Mouse (Mus musculus): ENCODE results near the gene Slc43a3.
"Not testable (repeated sequence)": the region's sequence is repeated elsewhere in the genome, so short reads cannot be mapped to it uniquely, and the experiment has no call there.

The Slc43a3 gene

DNA sequence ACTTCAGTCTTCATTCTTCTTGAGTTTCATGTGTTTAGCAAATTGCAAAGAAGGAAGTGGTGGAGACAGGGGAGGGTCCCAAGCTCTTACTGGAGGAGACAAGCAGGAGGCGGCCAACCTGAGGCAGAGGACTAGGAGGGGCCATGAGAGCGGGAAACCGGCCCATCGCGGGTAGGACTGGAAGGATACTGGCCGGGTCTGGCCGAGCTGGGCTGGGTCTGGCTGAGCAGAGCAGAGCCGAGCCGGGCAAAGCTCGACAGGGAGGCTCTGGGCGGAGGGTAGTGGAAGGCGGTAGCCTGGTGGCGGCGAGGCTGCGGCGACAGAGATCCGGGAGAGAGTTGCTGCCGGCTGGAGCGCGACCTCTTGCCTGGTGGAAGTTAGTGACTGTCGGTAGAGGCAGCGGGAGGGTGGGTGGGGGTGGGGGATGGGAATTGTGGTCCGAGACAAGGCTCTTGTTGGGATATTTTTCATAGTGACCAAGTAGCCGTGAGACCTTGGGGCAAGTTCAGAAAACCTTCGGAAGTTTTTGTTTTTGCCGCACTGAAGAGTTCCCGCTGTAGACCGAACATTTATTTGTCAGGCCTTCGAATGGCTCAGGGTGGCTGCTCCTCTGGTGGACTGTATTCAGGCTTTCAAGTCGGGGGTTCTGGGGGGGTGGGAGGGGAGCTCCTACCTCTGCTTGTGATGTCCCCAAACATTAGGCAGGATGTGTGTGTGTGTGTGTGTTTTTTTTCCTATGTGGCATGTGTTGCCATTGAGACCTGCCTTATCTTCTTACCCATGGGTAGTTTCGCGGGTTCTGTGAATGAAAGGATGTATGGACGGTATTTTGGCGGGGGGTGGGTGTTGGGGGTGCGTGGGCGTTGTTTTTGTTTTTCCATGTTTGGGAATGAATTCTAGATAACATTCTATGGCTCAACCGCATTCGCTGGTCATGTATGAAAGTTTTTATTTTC, at the start of gene Slc43a3:
Gene Slc43a3, plus strand, starts transcription at position 106 of the 956 bp plus-strand sequence.
- DNase-seq (ENCODE audit: low read depth), result peak; percentile 70

- DNase-seq (ENCODE audit: low read depth), result no peak
Measured at GRCm38 (mm10) chr2:84886821-84887281, 49.5 kb upstream of the Slc43a3 start.

DNA sequence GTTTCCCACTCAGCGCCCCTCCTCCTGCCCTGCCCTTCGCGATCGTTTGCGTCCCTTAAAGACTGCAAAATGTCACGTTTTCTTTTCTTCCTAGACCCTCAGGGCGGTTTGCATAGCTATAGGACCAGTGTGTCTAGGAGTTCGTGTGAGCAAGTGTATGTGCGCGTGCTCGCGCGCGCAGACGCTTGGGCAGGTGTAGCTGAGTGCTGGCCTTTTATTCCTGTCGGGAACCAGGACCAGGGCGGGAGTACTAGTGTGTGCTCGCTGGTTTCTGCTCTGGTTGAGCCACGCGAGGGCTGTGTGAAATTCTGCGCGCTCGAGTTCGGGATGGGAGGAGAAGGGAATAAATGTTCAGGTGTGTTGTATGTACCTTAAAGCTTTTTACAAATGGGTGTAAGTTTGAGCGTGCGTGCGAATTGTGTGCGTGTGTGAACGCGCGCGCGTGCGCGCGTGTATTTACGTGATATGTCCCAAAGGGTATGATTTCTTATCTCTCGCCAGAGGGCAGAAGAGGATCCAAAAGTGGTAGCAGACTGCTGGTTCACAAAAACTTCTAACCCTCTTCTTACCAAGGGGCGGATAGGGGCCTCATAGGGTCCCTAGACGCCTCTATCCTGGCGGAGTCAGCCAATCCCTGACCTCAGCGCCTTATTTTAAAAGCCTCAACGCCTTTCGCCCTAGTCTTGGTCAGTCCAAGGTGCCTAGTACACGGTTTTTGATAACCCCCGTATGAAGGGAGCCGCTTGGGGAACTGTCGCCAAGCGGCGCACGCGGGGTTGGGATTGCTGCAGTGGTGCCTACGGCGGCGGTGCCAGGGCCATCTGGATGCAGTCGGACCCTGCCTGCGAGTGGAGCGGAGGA, 48.7 kb upstream of the Slc43a3 start:
- no peak for DNase-seq (ENCODE audit: low read depth)

DNA sequence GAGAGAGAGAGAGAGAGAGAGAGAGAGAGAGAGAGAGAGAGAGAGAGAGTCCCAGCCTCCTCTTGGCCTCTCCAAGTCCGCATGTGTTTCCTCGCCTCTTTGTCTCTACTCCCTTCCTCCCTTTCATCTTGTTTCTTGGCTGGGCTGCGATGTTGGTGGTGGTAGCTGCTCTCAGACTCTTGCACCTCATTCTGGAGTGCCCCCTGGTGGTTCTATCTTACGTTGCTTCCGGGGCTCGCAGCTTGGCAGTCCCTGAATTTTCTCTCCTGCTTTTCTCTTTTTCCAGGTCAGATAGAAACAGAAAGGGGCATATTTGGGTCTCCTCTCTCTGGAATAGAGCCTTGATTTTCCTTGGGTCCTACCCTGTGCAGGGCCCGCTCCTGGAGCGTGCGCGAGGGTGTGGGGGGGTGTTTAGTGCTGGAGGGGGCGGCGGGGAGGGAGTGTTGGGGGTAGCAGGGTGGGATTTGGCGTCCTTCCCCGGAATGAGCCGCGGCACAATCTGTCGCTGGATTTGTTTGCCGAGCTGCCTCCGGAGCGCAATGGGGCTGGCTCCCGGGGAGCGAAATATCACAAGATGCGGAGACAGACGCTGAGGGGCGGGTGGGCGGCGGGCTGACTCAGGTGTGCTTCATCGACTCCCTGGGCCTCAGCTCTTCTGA, 47.6 kb upstream of the Slc43a3 start:
- DNase-seq (ENCODE audit: low read depth), result peak; percentile 59

DNA sequence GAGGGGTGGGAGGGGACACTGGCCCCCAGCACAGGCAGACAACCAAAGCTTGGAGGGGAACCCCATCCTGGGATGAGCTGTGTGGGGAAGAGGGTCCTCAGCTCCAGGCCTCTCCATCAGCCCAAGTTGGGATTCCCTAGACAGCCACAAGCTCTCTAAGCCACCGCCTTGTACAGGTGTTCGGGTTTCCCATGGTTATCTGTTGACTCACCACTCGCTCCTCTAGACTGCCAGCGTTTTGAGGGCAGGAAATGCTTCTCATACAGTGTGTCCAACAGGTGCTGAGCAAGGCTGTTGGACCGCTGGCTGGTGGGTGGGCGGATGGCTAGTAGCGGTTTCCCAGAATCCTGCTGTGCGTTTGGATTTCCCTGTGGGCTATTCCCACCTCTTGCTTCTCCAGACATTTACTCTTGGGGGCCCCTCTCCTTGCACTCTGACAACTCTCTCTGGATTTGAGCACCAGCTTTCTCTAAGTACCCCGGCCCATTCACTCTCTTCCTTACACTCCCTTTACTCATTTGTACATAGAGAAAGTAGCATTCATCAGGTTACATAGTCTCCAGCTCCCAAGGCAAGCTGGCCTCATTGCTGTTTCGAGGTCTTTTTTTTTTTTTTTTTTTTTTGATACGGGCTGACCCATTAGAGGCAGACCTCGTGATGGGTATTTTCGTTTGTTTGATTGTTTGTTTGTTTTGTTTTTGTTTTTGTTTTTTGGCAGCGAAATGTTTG, 46.9 kb upstream of the Slc43a3 start:
- no peak for DNase-seq (ENCODE audit: low read depth)

DNA sequence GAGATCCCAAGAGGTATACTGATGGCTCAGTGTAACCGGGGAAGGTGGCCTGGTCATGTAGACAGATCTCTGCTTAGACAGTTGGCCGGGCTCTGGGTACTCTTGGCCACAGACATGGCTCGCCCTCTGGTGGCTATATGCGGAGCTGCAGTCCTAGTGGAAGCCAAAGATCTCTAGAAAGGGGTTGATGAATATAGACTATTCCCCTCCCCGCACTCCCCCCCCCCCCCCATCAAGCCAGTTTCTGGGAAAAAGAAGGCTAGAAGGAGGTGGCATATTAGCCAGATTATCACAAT, 46.4 kb upstream of the Slc43a3 start:
- peak; percentile 54 for DNase-seq (ENCODE audit: low read depth)

DNA sequence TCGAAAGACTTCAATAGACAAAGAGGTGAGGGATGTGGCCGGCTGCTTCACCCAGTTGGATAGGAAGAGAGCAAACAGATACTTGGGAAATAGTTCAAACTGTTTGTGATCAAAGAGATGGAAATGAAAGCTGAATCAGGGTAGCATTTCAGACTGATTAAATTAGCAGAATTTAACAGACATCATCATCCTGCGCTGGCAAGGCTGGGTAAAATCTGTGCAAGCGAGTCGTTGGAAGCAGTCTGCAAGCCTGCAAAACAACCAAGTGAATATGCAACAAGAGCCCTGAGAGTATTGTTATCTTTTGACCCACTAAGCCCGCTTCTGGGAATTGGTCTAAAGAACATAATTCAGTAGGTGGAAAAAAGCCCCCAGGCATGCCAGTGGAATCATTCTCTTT, 43.0 kb upstream of the Slc43a3 start:
- DNase-seq (ENCODE audit: low read depth), result no peak

GRCm38 (mm10) chr2:84895495-84896198, 40.7 kb upstream of the Slc43a3 start:
- no peak for DNase-seq (ENCODE audit: low read depth)

GRCm38 (mm10) chr2:84896686-84897085, 39.7 kb upstream of the Slc43a3 start:
- not testable (repeated sequence) for DNase-seq (ENCODE audit: low read depth)

DNA sequence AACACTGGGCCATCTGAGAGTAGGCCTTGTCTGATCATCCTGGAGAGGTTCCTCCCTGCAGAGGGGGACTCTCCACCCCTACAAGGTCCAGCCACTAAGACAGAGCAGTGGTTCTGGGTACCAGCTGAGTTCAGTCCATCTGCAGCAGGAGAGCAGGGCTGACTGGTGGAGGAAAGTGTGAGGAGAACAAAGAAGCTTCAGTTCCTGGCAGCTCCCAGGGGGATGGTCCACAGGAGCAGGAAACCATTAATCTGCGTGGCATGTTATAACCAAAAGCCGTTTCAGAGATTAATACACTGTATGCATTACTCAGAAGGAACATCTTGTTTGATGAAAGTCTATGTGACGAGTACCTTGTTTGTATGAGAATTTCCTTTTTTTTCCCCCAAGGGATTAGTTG, 23.7 kb upstream of the Slc43a3 start:
- DNase-seq (ENCODE audit: low read depth), result no peak

DNA sequence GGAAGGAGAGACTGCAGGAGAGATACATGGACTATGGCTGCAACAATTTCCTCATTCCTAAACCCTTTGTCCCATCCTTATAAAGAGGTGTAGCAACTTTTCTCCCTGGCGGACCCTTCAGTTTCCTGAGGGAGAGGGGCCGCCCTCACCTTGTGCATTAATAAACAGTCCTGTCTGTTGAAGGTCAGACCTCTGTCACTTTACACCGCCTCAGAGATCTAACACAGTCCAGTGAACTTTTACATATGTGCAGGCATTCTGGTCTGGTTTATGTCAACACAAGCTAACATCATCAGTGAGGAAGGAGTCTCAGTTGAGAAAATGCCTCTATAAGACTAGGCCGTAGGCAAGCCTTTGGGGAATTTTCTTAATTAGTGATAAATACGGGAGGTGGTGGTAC, 22.5 kb upstream of the Slc43a3 start:
- no peak for DNase-seq (ENCODE audit: low read depth)

DNA sequence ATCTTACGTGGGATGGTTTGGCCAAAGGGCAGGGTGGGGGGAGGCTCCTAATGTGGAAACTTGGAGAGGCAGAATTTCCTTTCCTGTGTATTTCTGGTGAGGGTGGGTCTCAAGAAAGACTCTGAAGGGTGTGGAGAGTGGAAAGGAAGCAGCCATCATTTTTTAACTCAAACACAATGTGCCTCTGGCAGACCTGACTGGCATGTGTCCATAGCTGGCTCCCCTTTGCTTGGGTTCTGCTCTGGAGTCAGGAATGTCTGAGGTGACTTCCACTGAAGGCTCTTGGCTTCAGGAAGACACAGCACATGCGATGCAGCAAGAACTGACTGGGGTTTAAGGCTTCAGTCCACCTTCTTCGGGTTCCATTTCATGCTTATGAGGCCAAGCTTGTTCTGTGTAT, 21.0 kb upstream of the Slc43a3 start:
- DNase-seq (ENCODE audit: low read depth), result no peak

DNA sequence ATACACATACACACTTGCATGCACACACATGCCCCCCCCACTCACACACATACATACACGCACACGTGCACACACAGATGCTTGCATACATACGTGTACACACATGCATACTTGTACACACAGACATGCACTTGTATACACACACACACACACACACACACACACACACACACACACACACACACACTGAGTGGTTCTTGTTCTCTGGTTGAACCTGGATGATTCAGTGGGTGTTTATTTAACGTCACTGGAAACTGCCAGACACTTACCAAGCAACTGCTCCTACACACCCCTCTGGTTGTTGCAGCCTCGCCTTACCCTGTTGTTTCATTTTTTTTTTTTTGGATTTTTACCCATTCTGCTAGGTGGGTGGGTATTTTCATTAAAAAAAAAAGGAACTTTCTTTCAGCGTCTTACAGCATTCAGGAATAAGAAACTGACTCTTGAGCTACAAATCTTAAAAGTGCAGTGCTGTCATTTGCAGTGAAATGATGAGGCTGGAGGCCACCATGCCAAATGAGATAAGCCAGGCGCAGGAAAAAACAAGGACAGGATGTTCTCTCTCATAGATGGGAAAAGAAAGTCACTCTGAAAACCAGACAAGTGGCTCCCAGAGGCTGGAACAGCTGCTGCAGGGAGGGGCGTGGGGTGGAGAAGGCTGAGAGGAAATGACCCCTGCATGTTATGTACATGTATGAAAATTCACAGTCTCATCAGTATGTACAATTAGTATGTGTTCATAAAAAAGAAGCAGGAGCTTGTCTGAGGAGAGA, 19.6 kb upstream of the Slc43a3 start:
- no peak for DNase-seq (ENCODE audit: low read depth)

GRCm38 (mm10) chr2:84918188-84918587, 18.2 kb upstream of the Slc43a3 start:
- no peak for DNase-seq (ENCODE audit: low read depth)

DNA sequence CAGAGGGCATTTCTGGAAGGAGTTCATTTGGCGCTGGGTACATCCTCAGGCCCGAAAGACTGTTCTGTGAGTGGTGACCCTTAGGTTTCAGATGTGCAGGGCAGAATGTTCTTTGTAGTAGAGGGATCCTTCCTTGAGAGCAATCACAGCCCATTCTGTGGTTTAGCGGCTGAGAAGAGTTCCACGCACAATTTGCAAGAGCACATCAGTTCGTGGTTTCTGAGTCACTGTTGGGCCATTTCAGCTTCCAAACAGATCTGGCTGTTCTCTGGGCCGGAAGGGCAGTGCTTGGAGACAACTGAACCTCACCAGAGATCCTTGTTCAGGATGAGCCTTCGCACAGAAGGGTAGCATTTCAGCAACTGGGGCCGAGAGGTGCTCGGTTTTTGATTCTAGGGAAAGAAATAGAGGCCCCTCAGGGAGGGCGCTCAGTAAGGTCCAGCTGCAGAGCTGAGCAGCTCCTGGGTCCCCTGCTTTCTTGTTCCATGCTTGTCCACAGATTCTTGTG, 16.7 kb upstream of the Slc43a3 start:
- no peak for DNase-seq (ENCODE audit: low read depth)

GRCm38 (mm10) chr2:84930186-84930585, 6.2 kb upstream of the Slc43a3 start:
- DNase-seq (ENCODE audit: low read depth), result no peak

GRCm38 (mm10) chr2:84933992-84934648, 2.3 kb upstream of the Slc43a3 start:
- no peak for DNase-seq (ENCODE audit: low read depth)

- DNase-seq (ENCODE audit: low read depth), result no peak
Measured at GRCm38 (mm10) chr2:84934649-84935007, 1.8 kb upstream of the Slc43a3 start.

DNA sequence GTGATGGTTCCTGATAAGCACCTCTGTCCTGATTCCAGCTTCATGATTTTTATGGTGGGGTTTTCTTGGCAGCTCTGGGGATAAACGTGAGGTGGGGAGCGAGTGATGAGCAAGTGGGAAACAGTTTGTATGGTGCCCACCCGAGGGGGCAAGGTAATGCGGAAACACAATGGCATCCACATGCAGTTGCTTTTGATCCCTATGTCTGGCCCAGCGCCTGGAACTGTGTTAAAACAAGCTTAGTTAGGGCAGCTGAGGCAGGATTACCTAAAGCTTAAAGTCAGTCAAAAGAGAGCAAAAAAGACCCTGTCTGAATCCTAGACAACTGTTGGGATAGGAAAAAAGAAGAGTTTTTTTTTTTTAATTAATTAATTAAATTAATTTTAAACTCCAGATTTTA, 1.3 kb upstream of the Slc43a3 start:
- DNase-seq (ENCODE audit: low read depth), result no peak
